Mouse (Mus musculus): ENCODE measurements around the gene Pdgfb. TPM values are rescaled to one million over a fixed set of nuclear protein-coding genes. Genes with fewer than 3 reads are reported as not detected.

Pdgfb gene
- total and polyA plus RNA-seq, 2 experiments from 2014 or later: 3.5 to 32.2 TPM

DNA sequence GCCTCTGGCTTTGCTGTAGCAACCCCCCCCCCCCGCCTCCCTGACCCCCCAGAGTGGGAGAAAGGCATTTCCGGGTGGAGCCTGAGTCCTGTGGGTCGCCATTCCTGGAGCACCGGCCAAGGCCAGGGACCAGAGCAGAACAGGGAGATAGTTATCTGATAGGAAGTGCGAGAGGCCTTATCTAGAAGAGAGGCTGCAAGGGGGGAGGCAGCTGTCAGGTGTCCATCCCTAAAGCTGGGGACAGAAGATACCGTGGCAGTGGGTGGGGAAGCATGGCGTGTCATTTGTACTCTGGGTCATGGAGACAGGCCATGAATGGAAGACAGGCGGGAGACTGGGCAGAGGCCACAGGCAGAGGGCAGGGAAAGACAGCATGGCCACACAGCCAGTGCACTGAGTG, 14.1 kb downstream of the Pdgfb start:
- ATAC-seq (ENCODE audit: insufficient read depth, low read depth): no peak
- 37% methylated on average over 8 of the region's 8 CpGs for WGBS
- no peak overlapping the region for H3K4me3 ChIP-seq (ENCODE audit: low read depth, low read length)
- TF ChIP-seq CTCF (IDR thresholded peaks at IDR 0.05; ENCODE audit: low read depth): no peak
- TF ChIP-seq EP300 (IDR thresholded peaks at IDR 0.05; ENCODE audit: low read depth): no peak
- H3K27ac ChIP-seq (ENCODE audit: low read depth): no peak overlapping the region
- H3K36me3 ChIP-seq (replicated peaks; ENCODE audit: control insufficient read depth, insufficient read depth, low read length): no peaks in the 10 kb centered on the region
- no peaks in the 10 kb centered on the region for H3K27me3 ChIP-seq (ENCODE audit: control insufficient read depth, insufficient read depth, low read length)
- no peak for DNase-seq (ENCODE audit: low spot score)
- no peaks in the 10 kb centered on the region for H3K9me3 ChIP-seq (replicated peaks; ENCODE audit: control insufficient read depth, low read length)
- no peak overlapping the region for H3K9ac ChIP-seq (replicated peaks; ENCODE audit: low read depth, low read length)
- H3K4me1 ChIP-seq (ENCODE audit: control insufficient read depth, insufficient read depth): peaks cover 39% of the 10 kb centered on the region
- H3K4me2 ChIP-seq (ENCODE audit: low read depth, low read length): no peak overlapping the region

DNA sequence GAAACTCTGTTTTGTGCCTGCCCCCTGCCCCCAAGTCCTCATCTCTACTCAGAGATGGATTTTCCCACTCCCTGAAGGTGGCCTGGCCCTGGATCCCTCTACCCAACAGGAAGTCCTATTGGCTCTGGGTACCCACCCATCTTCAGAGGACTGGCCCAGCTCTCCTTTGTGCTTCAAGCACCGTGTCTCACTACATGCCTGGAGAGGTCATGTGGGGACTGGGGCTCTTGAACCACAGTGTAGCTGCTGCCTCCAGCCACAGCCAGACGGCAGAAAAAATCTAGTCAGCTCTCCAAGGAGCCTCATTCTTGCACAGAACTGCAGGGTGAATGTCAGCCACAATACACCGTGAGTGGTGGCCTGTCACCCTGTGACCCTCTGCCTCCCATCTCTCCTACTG, 16.8 kb downstream of the Pdgfb start:
- Histone ChIP-seq H3K4me1 (ENCODE audit: control insufficient read depth, insufficient read depth) (peaks cover 12% of the 10 kb centered on the region), H3K4me3 (ENCODE audit: low read depth, low read length) (no peak overlapping the region), H3K4me2 (ENCODE audit: low read depth, low read length) (no peak overlapping the region), H3K9me3 (replicated peaks; ENCODE audit: control insufficient read depth, low read length) (no peaks in the 10 kb centered on the region), H3K27ac (ENCODE audit: low read depth) (no peak overlapping the region), H3K27me3 (ENCODE audit: control insufficient read depth, insufficient read depth, low read length) (no peaks in the 10 kb centered on the region), H3K36me3 (replicated peaks; ENCODE audit: control insufficient read depth, insufficient read depth, low read length) (no peaks in the 10 kb centered on the region), H3K9ac (replicated peaks; ENCODE audit: low read depth, low read length) (no peak overlapping the region)
- 23% methylated on average over 3 of the region's 3 CpGs for WGBS
- TF ChIP-seq EP300 (IDR thresholded peaks at IDR 0.05; ENCODE audit: low read depth): no peak
- no peak for TF ChIP-seq CTCF (IDR thresholded peaks at IDR 0.05; ENCODE audit: low read depth)
- ATAC-seq (ENCODE audit: insufficient read depth, low read depth) (no peak), DNase-seq (ENCODE audit: low spot score) (no peak)

DNA sequence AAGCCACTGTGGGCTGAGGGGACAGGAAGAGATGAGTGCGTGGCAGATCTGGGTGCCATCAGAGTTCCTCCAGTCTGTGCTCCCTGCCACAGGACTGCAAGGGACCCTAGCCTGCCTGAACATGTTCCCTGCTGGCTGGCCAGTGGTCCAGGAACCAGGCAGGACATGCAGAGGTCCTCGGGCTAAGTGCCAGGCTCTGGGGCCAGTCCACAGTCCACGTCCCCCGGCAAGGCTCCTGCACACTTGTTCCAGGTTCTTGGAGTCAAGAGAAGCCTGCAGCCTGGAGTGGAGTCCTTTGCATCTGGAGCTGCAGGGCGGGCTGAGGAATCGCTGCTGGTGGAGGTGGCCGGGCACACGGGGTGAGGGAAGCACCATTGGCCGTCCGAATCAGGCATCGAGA, 18.0 kb downstream of the Pdgfb start:
- ATAC-seq (ENCODE audit: insufficient read depth, low read depth): no peak
- no peak for TF ChIP-seq CTCF (IDR thresholded peaks at IDR 0.05; ENCODE audit: low read depth)

DNA sequence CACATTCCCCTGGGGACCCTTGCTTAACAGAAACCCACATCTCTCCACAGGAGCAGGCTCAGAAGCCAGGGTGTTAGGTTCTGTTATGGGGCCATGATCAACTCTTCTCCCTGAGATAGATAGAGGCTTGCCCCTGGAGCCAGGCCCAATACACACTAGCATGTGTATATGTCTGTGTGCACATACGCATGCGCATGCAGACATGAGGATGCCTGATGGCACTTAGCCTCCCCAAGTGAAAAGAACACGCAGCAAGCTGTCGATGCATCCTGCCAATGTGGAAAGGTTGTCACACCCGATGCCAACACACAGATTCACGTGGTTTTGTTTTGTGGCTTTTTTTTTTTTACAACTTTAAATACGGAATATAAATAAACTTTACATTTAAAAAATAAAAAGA, 19.2 kb downstream of the Pdgfb start:
- no peak for DNase-seq (ENCODE audit: low spot score)
- no peak for ATAC-seq (ENCODE audit: insufficient read depth, low read depth)
- H3K4me1 ChIP-seq (ENCODE audit: control insufficient read depth, insufficient read depth): peaks cover 5% of the 10 kb centered on the region; the same call in 1 of the 2 replicates
- H3K4me3 ChIP-seq (ENCODE audit: low read depth, low read length): no peak overlapping the region
- TF ChIP-seq CTCF (IDR thresholded peaks at IDR 0.05; ENCODE audit: low read depth) (no peak), EP300 (IDR thresholded peaks at IDR 0.05; ENCODE audit: low read depth) (no peak)
- H3K9ac ChIP-seq (replicated peaks; ENCODE audit: low read depth, low read length): no peak overlapping the region
- 88% methylated on average over 7 of the region's 7 CpGs for WGBS
- H3K27me3 ChIP-seq (ENCODE audit: control insufficient read depth, insufficient read depth, low read length): peaks cover 3% of the 10 kb centered on the region; the same call in 1 of the 2 replicates
- no peaks in the 10 kb centered on the region for H3K36me3 ChIP-seq (replicated peaks; ENCODE audit: control insufficient read depth, insufficient read depth, low read length)
- no peak overlapping the region for H3K27ac ChIP-seq (ENCODE audit: low read depth)
- H3K4me2 ChIP-seq (ENCODE audit: low read depth, low read length): no peak overlapping the region
- H3K9me3 ChIP-seq (replicated peaks; ENCODE audit: control insufficient read depth, low read length): no peaks in the 10 kb centered on the region

More for the DNA sequence above, 18.0 kb downstream of the Pdgfb start:
- H3K36me3 ChIP-seq (replicated peaks; ENCODE audit: control insufficient read depth, insufficient read depth, low read length): no peaks in the 10 kb centered on the region
- DNase-seq (ENCODE audit: low spot score): no peak
- peaks cover 3% of the 10 kb centered on the region; the same call in 1 of the 2 replicates for H3K27me3 ChIP-seq (ENCODE audit: control insufficient read depth, insufficient read depth, low read length)
- H3K9me3 ChIP-seq (replicated peaks; ENCODE audit: control insufficient read depth, low read length): no peaks in the 10 kb centered on the region
- 91% methylated on average over 11 of the region's 11 CpGs for WGBS
- no peak overlapping the region for H3K9ac ChIP-seq (replicated peaks; ENCODE audit: low read depth, low read length)
- H3K4me2 ChIP-seq (ENCODE audit: low read depth, low read length): no peak overlapping the region
- no peak overlapping the region for H3K27ac ChIP-seq (ENCODE audit: low read depth)
- peaks cover 11% of the 10 kb centered on the region for H3K4me1 ChIP-seq (ENCODE audit: control insufficient read depth, insufficient read depth)
- H3K4me3 ChIP-seq (ENCODE audit: low read depth, low read length): no peak overlapping the region

DNA sequence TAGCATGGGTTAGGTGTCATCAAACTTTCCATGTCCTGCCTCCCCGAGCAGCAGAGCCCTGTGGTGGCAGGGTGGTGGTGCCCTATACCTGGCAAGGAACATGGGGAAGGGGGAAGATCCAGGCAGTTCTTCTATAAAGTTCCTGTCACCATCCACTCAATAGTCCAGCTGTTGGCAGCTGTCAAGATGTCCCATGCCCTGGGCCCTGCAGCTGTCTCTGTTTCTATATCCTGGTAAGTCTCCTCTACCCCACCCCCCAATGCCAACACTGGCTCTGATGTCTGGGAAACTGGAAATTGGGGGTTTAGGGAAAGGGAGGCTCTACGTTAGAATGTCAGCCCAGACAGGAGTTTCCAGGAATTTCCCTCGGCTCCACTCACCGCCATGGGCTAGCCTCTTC, 20.2 kb downstream of the Pdgfb start:
- H3K27ac ChIP-seq (ENCODE audit: low read depth): no peak overlapping the region
- TF ChIP-seq CTCF (IDR thresholded peaks at IDR 0.05; ENCODE audit: low read depth) (no peak), EP300 (IDR thresholded peaks at IDR 0.05; ENCODE audit: low read depth) (no peak)
- H3K4me1 ChIP-seq (ENCODE audit: control insufficient read depth, insufficient read depth): peaks cover 5% of the 10 kb centered on the region; the same call in 1 of the 2 replicates
- H3K4me2 ChIP-seq (ENCODE audit: low read depth, low read length): no peak overlapping the region
- no peak overlapping the region for H3K9ac ChIP-seq (replicated peaks; ENCODE audit: low read depth, low read length)
- no peaks in the 10 kb centered on the region for H3K9me3 ChIP-seq (replicated peaks; ENCODE audit: control insufficient read depth, low read length)
- ATAC-seq (ENCODE audit: insufficient read depth, low read depth) (no peak), DNase-seq (ENCODE audit: low spot score) (no peak)
- H3K36me3 ChIP-seq (replicated peaks; ENCODE audit: control insufficient read depth, insufficient read depth, low read length): no peaks in the 10 kb centered on the region
- no peak overlapping the region for H3K4me3 ChIP-seq (ENCODE audit: low read depth, low read length)
- WGBS: 62% methylated on average over 4 of the region's 4 CpGs
- H3K27me3 ChIP-seq (ENCODE audit: control insufficient read depth, insufficient read depth, low read length): peaks cover 3% of the 10 kb centered on the region; the same call in 1 of the 2 replicates

DNA sequence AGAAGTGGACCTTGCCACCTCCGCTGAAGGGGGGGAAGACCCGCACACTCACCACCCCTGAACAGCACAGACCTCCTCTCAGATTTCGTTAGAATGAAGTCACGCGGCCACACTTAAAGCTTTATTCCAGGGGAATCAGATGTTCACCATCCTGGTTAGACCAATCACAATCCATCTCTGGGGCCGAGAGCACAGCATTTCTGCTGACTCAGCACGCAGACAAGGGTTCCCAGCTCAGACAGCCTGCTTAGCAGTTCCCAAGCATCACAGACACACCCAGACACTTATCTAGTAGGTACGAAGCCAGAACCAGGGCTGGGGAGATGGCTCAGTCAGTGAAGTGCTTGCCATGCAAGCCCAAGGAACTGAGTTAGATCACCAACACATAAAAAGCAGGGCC, 28.6 kb downstream of the Pdgfb start:
- Histone ChIP-seq H3K36me3 (replicated peaks; ENCODE audit: control insufficient read depth, insufficient read depth, low read length) (no peaks in the 10 kb centered on the region), H3K9me3 (replicated peaks; ENCODE audit: control insufficient read depth, low read length) (no peaks in the 10 kb centered on the region), H3K4me3 (ENCODE audit: low read depth, low read length) (no peak overlapping the region), H3K27ac (ENCODE audit: low read depth) (no peak overlapping the region), H3K27me3 (ENCODE audit: control insufficient read depth, insufficient read depth, low read length) (no peaks in the 10 kb centered on the region), H3K4me1 (ENCODE audit: control insufficient read depth, insufficient read depth) (no peaks in the 10 kb centered on the region), H3K9ac (replicated peaks; ENCODE audit: low read depth, low read length) (no peak overlapping the region), H3K4me2 (ENCODE audit: low read depth, low read length) (no peak overlapping the region)
- DNase-seq (ENCODE audit: low spot score): no peak
- TF ChIP-seq CTCF (IDR thresholded peaks at IDR 0.05; ENCODE audit: low read depth): no peak
- no peak for TF ChIP-seq EP300 (IDR thresholded peaks at IDR 0.05; ENCODE audit: low read depth)
- 73% methylated on average over 8 of the region's 8 CpGs for WGBS
- no peak for ATAC-seq (ENCODE audit: insufficient read depth, low read depth)

All from heart, postnatal 0 days (tissue).